Mouse (Mus musculus) layer of hippocampus, postnatal 36 days (tissue): ENCODE measurements around the gene Slc51b. TPM values are rescaled to one million over a fixed set of nuclear protein-coding genes. Genes with fewer than 3 reads are reported as not detected.

Source experiments
- DNase-seq, 2 experiments: peaks; one replicate each; pipeline ENCODE4 v3.0.0; 2022
- total RNA-seq, 2 experiments: library from RNA; stranded (reverse); gene quantifications; 2 replicates each; pipeline ENCODE4 v1.2.3; 2021

Slc51b gene
- total RNA-seq, 2 experiments from 2014 or later, result not detected

GRCm38 (mm10) chr9:65407861-65408260, 14.9 kb downstream of the Slc51b start:
- no peak for DNase-seq

GRCm38 (mm10) chr9:65407327-65407726, 15.4 kb downstream of the Slc51b start:
- no peak for DNase-seq

GRCm38 (mm10) chr9:65405184-65405449, 17.6 kb downstream of the Slc51b start:
- DNase-seq, result no peak

GRCm38 (mm10) chr9:65404331-65405183, 18.2 kb downstream of the Slc51b start:
- DNase-seq, result peak; percentile 62 to 73

GRCm38 (mm10) chr9:65399934-65400333, 22.8 kb downstream of the Slc51b start:
- DNase-seq, result no peak

GRCm38 (mm10) chr9:65398279-65398678, 24.5 kb downstream of the Slc51b start, which contains the start of gene Rasl12:
Gene Rasl12 (plus strand): TSS chr9:65398506.
- peak; percentile 38 to 52 for DNase-seq

- no peak for DNase-seq
Observed at GRCm38 (mm10) chr9:65394360-65394759, 28.4 kb downstream of the Slc51b start.

- DNase-seq, result no peak
Observed at GRCm38 (mm10) chr9:65393606-65394005, 29.1 kb downstream of the Slc51b start.

GRCm38 (mm10) chr9:65392638-65393364, 30.0 kb downstream of the Slc51b start:
- peak; percentile 45 to 50 for DNase-seq

GRCm38 (mm10) chr9:65391613-65391964, 31.2 kb downstream of the Slc51b start, which contains the start of gene Kbtbd13:
Gene Kbtbd13 (minus strand): TSS chr9:65391652.
- no peak for DNase-seq

- no peak for DNase-seq
Observed at GRCm38 (mm10) chr9:65390752-65391612, 31.8 kb downstream of the Slc51b start.

GRCm38 (mm10) chr9:65386373-65387140, 36.2 kb downstream of the Slc51b start:
- DNase-seq, result no peak

- no peak for DNase-seq
Observed at GRCm38 (mm10) chr9:65384276-65384675, 38.5 kb downstream of the Slc51b start.

GRCm38 (mm10) chr9:65382751-65383097, 40.0 kb downstream of the Slc51b start:
- no peak for DNase-seq

- no peak for DNase-seq
Observed at GRCm38 (mm10) chr9:65382031-65382750, 40.6 kb downstream of the Slc51b start.

- DNase-seq, result no peak
Observed at GRCm38 (mm10) chr9:65381017-65381590, 41.7 kb downstream of the Slc51b start.

- peak; percentile 54 to 70 for DNase-seq
Observed at GRCm38 (mm10) chr9:65375163-65375934, 47.4 kb downstream of the Slc51b start.

GRCm38 (mm10) chr9:65374468-65375162, 48.1 kb downstream of the Slc51b start:
- DNase-seq, result no peak

GRCm38 (mm10) chr9:65372449-65372848, 50.3 kb downstream of the Slc51b start:
- DNase-seq, result no peak

GRCm38 (mm10) chr9:65371756-65372155, 51.0 kb downstream of the Slc51b start:
- DNase-seq, result no peak
